Mouse (Mus musculus) forebrain, postnatal 0 days (tissue): Measurements from ENCODE around the gene Meis1. TPM values are rescaled to one million over a fixed set of nuclear protein-coding genes. Genes with fewer than 3 reads are reported as not detected.
A peak's percentile ranks its signal among the peaks of the same experiment; 100 is the strongest.

Experiments
- ATAC-seq: fragments of 200-750 bp; cut with Nextera tagmentation; 2 replicates; pipeline ENCODE4 v1.8.0; 2017; ENCODE audit warnings: mild to moderate bottlenecking, moderate library complexity
- DNase-seq: peaks from one replicate; pipeline ENCODE4 v3.0.0-alpha.2; 2015
- H3K27ac ChIP-seq: fragments of 300-500 bp; sonication (generic); 2 replicates; pipeline ENCODE4 v1.5.1; 2014; ENCODE audit warnings: low read depth, mild to moderate bottlenecking, antibody characterized with exemption, low read length, moderate library complexity, mixed read lengths
- H3K27me3 ChIP-seq: fragments of 300-500 bp; sonication (generic); 2 replicates; pipeline ENCODE4 v1.6.1; 2014; ENCODE audit warnings: mild to moderate bottlenecking, low read length, mixed read lengths; ENCODE audit not compliant: insufficient read depth
- H3K36me3 ChIP-seq: fragments of 300-500 bp; sonication (generic); 2 replicates; pipeline ENCODE4 v1.6.1; 2014; ENCODE audit warnings: mild to moderate bottlenecking, moderate library complexity; ENCODE audit not compliant: insufficient read depth
- H3K4me1 ChIP-seq: fragments of 300-500 bp; sonication (generic); 2 replicates; pipeline ENCODE4 v1.6.1; 2014; ENCODE audit warnings: antibody characterized with exemption; ENCODE audit not compliant: insufficient read depth
- H3K4me2 ChIP-seq: fragments of 300-500 bp; sonication (generic); 2 replicates; pipeline ENCODE4 v1.6.1; 2014; ENCODE audit warnings: low read depth, mild to moderate bottlenecking, moderate library complexity
- H3K4me3 ChIP-seq: fragments of 300-500 bp; sonication (generic); 2 replicates; pipeline ENCODE4 v1.5.1; 2014; ENCODE audit warnings: low read depth, low read length, mixed read lengths
- H3K9ac ChIP-seq: fragments of 300-500 bp; sonication (generic); 2 replicates; pipeline ENCODE4 v1.6.1; 2014; ENCODE audit warnings: mild to moderate bottlenecking
- H3K9me3 ChIP-seq: fragments of 300-500 bp; sonication (generic); 2 replicates; pipeline ENCODE4 v1.6.1; 2016; ENCODE audit warnings: low read length
- CTCF ChIP-seq: sonication (generic); IDR thresholded peaks from 2 replicates; pipeline ENCODE4 v1.5.1; 2016; ENCODE audit warnings: antibody characterized with exemption, control low read depth, low read depth
- WGBS: fragments of 180-500 bp; shearing (Covaris S2); extraction: QIAGEN DNeasy Blood & Tissue Kit; methylation state at CpG from one replicate; pipeline ENCODE4 v1.1.7; 2014; 5-methylcytosine and 5-hydroxymethylcytosine counted together
- polyA plus RNA-seq: library from polyadenylated mRNA; unstranded; fragments of >200 nt; fragmentation: Nextera tagmentation; extraction: Ambion mirVana; gene quantifications from 2 replicates; pipeline ENCODE4 v1.2.1, GENCODE M21; 2015
- total RNA-seq: library from RNA; depleted of rRNA; stranded (reverse); fragments of >200 nt; gene quantifications from 2 replicates; pipeline ENCODE4 v1.2.3, GENCODE M21; 2014

Meis1 gene
- total and polyA plus RNA-seq, 2 experiments from 2014 or later = 12.5 to 16.9 TPM

- Histone ChIP-seq H3K4me2 (no peak overlapping the region), H3K9ac (no peak overlapping the region), H3K36me3 (no peaks in the 10 kb centered on the region), H3K27ac (no peak overlapping the region), H3K4me3 (no peak overlapping the region), H3K4me1 (0 out of 2 replicates have a peak, but pooled peaks cover 10% of the 10 kb centered on the region), H3K9me3 (no peaks in the 10 kb centered on the region), H3K27me3 (peaks cover 63% of the 10 kb centered on the region)
- DNase-seq (peak; percentile 52), ATAC-seq (no peak)
- TF ChIP-seq CTCF = no peak
- 10% methylated on average over 3 of the region's 3 CpGs for WGBS
Measured at GRCm38 (mm10) chr11:18872793-18873192, 146.0 kb downstream of the Meis1 start.

GRCm38 (mm10) chr11:18872118-18872751, 146.6 kb downstream of the Meis1 start:
- Histone ChIP-seq H3K4me3 (no peak overlapping the region), H3K9ac (no peak overlapping the region), H3K27ac (no peak overlapping the region), H3K4me1 (0 out of 2 replicates have a peak, but pooled peaks cover 10% of the 10 kb centered on the region), H3K36me3 (no peaks in the 10 kb centered on the region), H3K27me3 (peaks cover 65% of the 10 kb centered on the region), H3K4me2 (no peak overlapping the region), H3K9me3 (no peaks in the 10 kb centered on the region)
- ATAC-seq = no peak
- no peak for TF ChIP-seq CTCF
- DNase-seq = no peak
- 5% methylated on average over 12 of the region's 12 CpGs for WGBS

- DNase-seq = peak; percentile 50
- Histone ChIP-seq H3K27ac (no peak overlapping the region), H3K36me3 (no peaks in the 10 kb centered on the region), H3K4me2 (peak overlapping the region; percentile 45), H3K9me3 (no peaks in the 10 kb centered on the region), H3K9ac (0 out of 2 replicates have a peak overlapping the region, but pooled peaks have one; percentile 28), H3K4me1 (0 out of 2 replicates have a peak, but pooled peaks cover 6% of the 10 kb centered on the region), H3K4me3 (peak overlapping the region; percentile 17; the same call in 1 of the 2 replicates), H3K27me3 (peaks cover 57% of the 10 kb centered on the region)
- WGBS = 1% methylated on average over 58 of the region's 58 CpGs
- TF ChIP-seq CTCF = no peak
- peak; percentile 32; the same call in 1 of the 2 replicates for ATAC-seq
Measured at GRCm38 (mm10) chr11:18871170-18872081, 147.4 kb downstream of the Meis1 start.

- Histone ChIP-seq H3K9ac (no peak overlapping the region), H3K27ac (no peak overlapping the region), H3K4me2 (no peak overlapping the region), H3K27me3 (peaks cover 46% of the 10 kb centered on the region), H3K9me3 (no peaks in the 10 kb centered on the region), H3K36me3 (no peaks in the 10 kb centered on the region), H3K4me3 (no peak overlapping the region), H3K4me1 (0 out of 2 replicates have a peak, but pooled peaks cover 6% of the 10 kb centered on the region)
- 7% methylated on average over 25 of the region's 25 CpGs for WGBS
- no peak for ATAC-seq
- peak; percentile 33 for DNase-seq
- no peak for TF ChIP-seq CTCF
Measured at GRCm38 (mm10) chr11:18870121-18870931, 148.5 kb downstream of the Meis1 start.

GRCm38 (mm10) chr11:18869429-18869969, 149.3 kb downstream of the Meis1 start:
- ATAC-seq = no peak
- Histone ChIP-seq H3K27ac (no peak overlapping the region), H3K9me3 (no peaks in the 10 kb centered on the region)

GRCm38 (mm10) chr11:18867665-18868064, 151.1 kb downstream of the Meis1 start:
- H3K36me3 ChIP-seq = no peaks in the 10 kb centered on the region
- H3K4me2 ChIP-seq = no peak overlapping the region
- H3K27me3 ChIP-seq = peaks cover 27% of the 10 kb centered on the region
- ATAC-seq (no peak), DNase-seq (no peak)
- H3K9ac ChIP-seq = no peak overlapping the region
- H3K27ac ChIP-seq = no peak overlapping the region
- no peak overlapping the region for H3K4me3 ChIP-seq
- no peaks in the 10 kb centered on the region for H3K9me3 ChIP-seq
- H3K4me1 ChIP-seq = 0 out of 2 replicates have a peak, but pooled peaks cover 6% of the 10 kb centered on the region
- TF ChIP-seq CTCF = no peak
- 40% methylated on average over 2 of the region's 2 CpGs for WGBS

More at GRCm38 (mm10) chr11:18869429-18869969, 149.3 kb downstream of the Meis1 start:
- WGBS = 21% methylated on average over 6 of the region's 6 CpGs
- no peak overlapping the region for H3K4me3 ChIP-seq
- no peak for TF ChIP-seq CTCF
- 0 out of 2 replicates have a peak, but pooled peaks cover 6% of the 10 kb centered on the region for H3K4me1 ChIP-seq
- no peaks in the 10 kb centered on the region for H3K36me3 ChIP-seq
- no peak for DNase-seq
- no peak overlapping the region for H3K9ac ChIP-seq
- no peak overlapping the region for H3K4me2 ChIP-seq
- H3K27me3 ChIP-seq = peaks cover 38% of the 10 kb centered on the region
